Mouse (Mus musculus) heart, adult 2 months (tissue): Measurements from ENCODE around the gene Ncoa5. TPM values are rescaled to one million over a fixed set of nuclear protein-coding genes. Genes with fewer than 3 reads are reported as not detected.
A peak's percentile ranks its signal among the peaks of the same experiment; 100 is the strongest.

Source experiments
- DNase-seq, 2 experiments: peaks; one replicate each; pipeline ENCODE4 v3.0.0; 2021
- H3K27ac ChIP-seq: fragments of 200-600 bp; 2 replicates; pipeline ENCODE4 v1.8.1; 2022
- H3K27me3 ChIP-seq: fragments of 200-500 bp; 2 replicates; pipeline ENCODE4 v1.6.1; 2012; ENCODE audit warnings: mild to moderate bottlenecking, low read length, inconsistent platforms, mixed read lengths; ENCODE audit not compliant: control insufficient read depth, insufficient read depth
- H3K36me3 ChIP-seq: fragments of 200-500 bp; 2 replicates; pipeline ENCODE4 v1.6.1; 2012; ENCODE audit warnings: low read length, inconsistent platforms; ENCODE audit not compliant: control insufficient read depth, insufficient read depth
- H3K4me1 ChIP-seq: fragments of 200-500 bp; 2 replicates; pipeline ENCODE4 v1.6.1; 2011; ENCODE audit warnings: low read length; ENCODE audit not compliant: control insufficient read depth, insufficient read depth
- H3K4me3 ChIP-seq: fragments of 200-600 bp; 2 replicates; pipeline ENCODE4 v1.8.1; 2022
- H3K79me2 ChIP-seq: fragments of 200-500 bp; replicated peaks from 2 replicates; pipeline ENCODE4 v1.6.1; 2012; ENCODE audit warnings: mild to moderate bottlenecking, inconsistent platforms, low read length, moderate library complexity, mixed read lengths; ENCODE audit not compliant: control insufficient read depth, insufficient read depth
- H3K9ac ChIP-seq: fragments of 200-500 bp; 2 replicates; pipeline ENCODE4 v1.6.1; 2012; ENCODE audit warnings: low read depth, mild to moderate bottlenecking, control low read depth, inconsistent platforms, low read length, mixed read lengths
- CTCF ChIP-seq: fragments of 200-600 bp; IDR thresholded peaks from 2 replicates; pipeline ENCODE4 v1.8.1; 2022; ENCODE audit warnings: antibody characterized with exemption, mild to moderate bottlenecking, moderate library complexity
- EP300 ChIP-seq: fragments of 200-500 bp; IDR thresholded peaks from 2 replicates; pipeline ENCODE4 v1.6.1; 2011; ENCODE audit warnings: low read depth, low read length, control low read depth; ENCODE audit not compliant: insufficient read depth
- POLR2A ChIP-seq: fragments of 200-500 bp; IDR thresholded peaks from 2 replicates; pipeline ENCODE4 v1.6.1; 2011; ENCODE audit warnings: mild to moderate bottlenecking, low read depth, low read length, control low read depth; ENCODE audit not compliant: insufficient read depth
- WGBS: fragments of 180-500 bp; shearing (Covaris S2); methylation state at CpG from one replicate; pipeline ENCODE4 v1.1.7; 2018; 5-methylcytosine and 5-hydroxymethylcytosine counted together
- intact Hi-C: fragments of 180-260 bp; cut with DNase I; formaldehyde crosslinking; loops from one replicate; pipeline ENCODE4 v1.15.1; 2025
- polyA plus RNA-seq: library from polyadenylated mRNA; depleted of rRNA; stranded (reverse); fragments of >200 nt; gene quantifications from 2 replicates; pipeline ENCODE4 v1.2.3, GENCODE M21; 2012
- total RNA-seq, 2 experiments: library from RNA; stranded (reverse); gene quantifications; 2 replicates each; pipeline ENCODE4 v1.2.3; 2021

Ncoa5 gene
- total and polyA plus RNA-seq, 3 experiments: 16.4 to 20.6 (median 18.6) TPM

- 0 out of 2 replicates have a peak, but pooled peaks cover 1% of the 10 kb centered on the region for H3K4me1 ChIP-seq
- no peak overlapping the region for H3K4me3 ChIP-seq
- no peaks in the 10 kb centered on the region for H3K27me3 ChIP-seq
- H3K79me2 ChIP-seq: no peaks in the 10 kb centered on the region
- H3K36me3 ChIP-seq: no peaks in the 10 kb centered on the region
- H3K9ac ChIP-seq: no peak overlapping the region
- H3K27ac ChIP-seq: no peak overlapping the region
- DNase-seq: peak in 1 of 2 experiments; percentile 24
- 62% methylated on average over 16 of the region's 16 CpGs for WGBS
- TF ChIP-seq EP300 (no peak), CTCF (no peak), POLR2A (no peak)
- intact Hi-C loops: no loop called here
Observed at GRCm38 (mm10) chr2:165061638-165062433, 27.2 kb upstream of the Ncoa5 start.

GRCm38 (mm10) chr2:165059961-165060360, 25.3 kb upstream of the Ncoa5 start:
- TF ChIP-seq EP300: no peak
- no peak for TF ChIP-seq POLR2A
- no peak for TF ChIP-seq CTCF
- H3K27me3 ChIP-seq: no peaks in the 10 kb centered on the region
- 89% methylated on average over 4 of the region's 4 CpGs for WGBS
- intact Hi-C loops: no loop called here
- no peak overlapping the region for H3K4me3 ChIP-seq
- H3K4me1 ChIP-seq: peaks cover 4% of the 10 kb centered on the region
- H3K79me2 ChIP-seq: no peaks in the 10 kb centered on the region
- DNase-seq: no peak
- no peak overlapping the region for H3K9ac ChIP-seq
- no peaks in the 10 kb centered on the region for H3K36me3 ChIP-seq
- no peak overlapping the region for H3K27ac ChIP-seq

GRCm38 (mm10) chr2:165056377-165057085, 21.9 kb upstream of the Ncoa5 start:
- DNase-seq: peak in 1 of 2 experiments; percentile 14
- Histone ChIP-seq H3K4me3 (peak overlapping the region; percentile 49; the same call in 1 of the 2 replicates), H3K4me1 (peaks cover 4% of the 10 kb centered on the region), H3K36me3 (no peaks in the 10 kb centered on the region), H3K27ac (no peak overlapping the region), H3K9ac (no peak overlapping the region), H3K79me2 (no peaks in the 10 kb centered on the region), H3K27me3 (no peaks in the 10 kb centered on the region)
- intact Hi-C loops: no loop called here
- no peak for TF ChIP-seq EP300
- no peak for TF ChIP-seq CTCF
- no peak for TF ChIP-seq POLR2A
- 66% methylated on average over 14 of the region's 14 CpGs for WGBS

GRCm38 (mm10) chr2:165055905-165056304, 21.2 kb upstream of the Ncoa5 start:
- intact Hi-C loops: no loop called here
- peak overlapping the region; percentile 52 for H3K9ac ChIP-seq
- WGBS: 4% methylated on average over 7 of the region's 7 CpGs

GRCm38 (mm10) chr2:165054888-165055852, 20.5 kb upstream of the Ncoa5 start, which contains the start of gene Cd40:
Gene Cd40, plus strand, starts transcription at chr2:165055627.
- H3K9ac ChIP-seq: peak within 1 kb of the TSS; percentile 52
- H3K27ac ChIP-seq: peak within 1 kb of the TSS; percentile 66

More at GRCm38 (mm10) chr2:165055905-165056304, 21.2 kb upstream of the Ncoa5 start:
- peak; percentile 52 to 61 for DNase-seq
- Histone ChIP-seq H3K27ac (peak overlapping the region; percentile 66), H3K79me2 (no peaks in the 10 kb centered on the region), H3K27me3 (no peaks in the 10 kb centered on the region), H3K36me3 (no peaks in the 10 kb centered on the region), H3K4me1 (peaks cover 4% of the 10 kb centered on the region), H3K4me3 (peak overlapping the region; percentile 49)
- TF ChIP-seq CTCF: no peak
- TF ChIP-seq EP300: 0 out of 2 replicates have a peak, but pooled peaks have one; percentile 10

More at GRCm38 (mm10) chr2:165054888-165055852, 20.5 kb upstream of the Ncoa5 start, which contains the start of gene Cd40:
- H3K36me3 ChIP-seq: no peaks in the 10 kb centered on the region
- WGBS: 7% methylated on average over 25 of the region's 25 CpGs
- peaks cover 4% of the 10 kb centered on the region for H3K4me1 ChIP-seq
- peak within 1 kb of the TSS; percentile 49 for H3K4me3 ChIP-seq
- intact Hi-C loops: no loop called here
- no peaks in the 10 kb centered on the region for H3K79me2 ChIP-seq
- peak; percentile 88 to 90 for DNase-seq
- no peaks in the 10 kb centered on the region for H3K27me3 ChIP-seq
- TF ChIP-seq POLR2A: peak; percentile 93
- TF ChIP-seq CTCF: no peak
- TF ChIP-seq EP300: no peak
